8 mouse cellular contexts compared by ENCODE assay signal in genomic region chr10:39659411-39660268, GRCm38 (mm10). TPM values are rescaled to one million over a fixed set of nuclear protein-coding genes. Genes with fewer than 3 reads are reported as not detected.
A peak's percentile ranks its signal among the peaks of the same experiment; 100 is the strongest.
DNase-seq lines count a peak whose midpoint lies in the region; ATAC-seq lines count a peak whose summit lies in the region.

No protein-coding gene starts in this region.

- no peaks in the 10 kb centered on the region for H3K9me3 ChIP-seq in embryonic facial prominence, embryonic 10.5 days
- no peaks in the 10 kb centered on the region for H3K9me3 ChIP-seq in heart, embryonic 11.5 days (replicated peaks; ENCODE audit: control insufficient read depth, low read length)
- H3K9me3 ChIP-seq in kidney, embryonic 14.5 days (ENCODE audit: control insufficient read depth, low read length) = no peaks in the 10 kb centered on the region

- no peak overlapping the region for H3K9ac ChIP-seq in heart, embryonic 11.5 days (ENCODE audit: low read depth, low read length)
- no peak overlapping the region; the same call in 1 of the 2 replicates for H3K9ac ChIP-seq in kidney, embryonic 14.5 days (ENCODE audit: low read depth, low read length)

- H3K4me3 ChIP-seq in embryonic facial prominence, embryonic 10.5 days = peak overlapping the region; percentile 30; the same call in 1 of the 2 replicates
- no peak overlapping the region for H3K4me3 ChIP-seq in heart, embryonic 11.5 days (ENCODE audit: low read depth, low read length)
- H3K4me3 ChIP-seq in kidney, embryonic 14.5 days (ENCODE audit: low read length) = no peak overlapping the region

- 0 out of 2 replicates have a peak overlapping the region, but pooled peaks have one; percentile 23 for H3K4me2 ChIP-seq in heart, embryonic 11.5 days
- peak overlapping the region; percentile 2; the same call in 1 of the 2 replicates for H3K4me2 ChIP-seq in kidney, embryonic 14.5 days (replicated peaks; ENCODE audit: low read depth, low read length)

- H3K27ac ChIP-seq in embryonic facial prominence, embryonic 10.5 days (replicated peaks) = peak overlapping the region; percentile 78
- peak overlapping the region; percentile 91 for H3K27ac ChIP-seq in heart, embryonic 11.5 days (ENCODE audit: low read depth, low read length)
- H3K27ac ChIP-seq in kidney, embryonic 14.5 days (ENCODE audit: low read depth, low read length) = peak overlapping the region; percentile 95

- DNase-seq in layer of hippocampus, adult 9-11 months = peak; percentile 59
- no peak for DNase-seq in layer of hippocampus, adult 9-10 months (ENCODE audit: low spot score)
- DNase-seq in embryonic facial prominence, embryonic 10.5 days (ENCODE audit: low spot score) = peak; percentile 83
- peak; percentile 59 for DNase-seq in lung, postnatal 14 days
- peak; percentile 61 to 69 for DNase-seq in right cerebral cortex, postnatal 10 days (ENCODE audit: low spot score in 2 of 2)
- no peak for DNase-seq in thymus, postnatal 14 days

- WGBS in embryonic facial prominence, embryonic 10.5 days = 8% methylated on average over 11 of the region's 11 CpGs
- WGBS in heart, embryonic 11.5 days (ENCODE audit: insufficient replicate concordance) = 7% methylated on average over 11 of the region's 11 CpGs
- 7% methylated on average over 11 of the region's 11 CpGs for WGBS in kidney, embryonic 14.5 days

- peak; percentile 80 for ATAC-seq in heart, embryonic 11.5 days (replicated peaks; ENCODE audit: insufficient number of reproducible peaks, low FRiP score, low TSS enrichment)
- ATAC-seq in kidney, embryonic 14.5 days (ENCODE audit: low FRiP score, low TSS enrichment) = peak; percentile 93

- H3K27me3 ChIP-seq in embryonic facial prominence, embryonic 10.5 days (replicated peaks; ENCODE audit: low read depth, poor library complexity, severe bottlenecking) = no peaks in the 10 kb centered on the region
- no peaks in the 10 kb centered on the region for H3K27me3 ChIP-seq in heart, embryonic 11.5 days (ENCODE audit: control insufficient read depth, insufficient read depth, low read length)
- H3K27me3 ChIP-seq in kidney, embryonic 14.5 days (ENCODE audit: control insufficient read depth, insufficient read depth, low read length) = no peaks in the 10 kb centered on the region

- H3K36me3 ChIP-seq in embryonic facial prominence, embryonic 10.5 days (replicated peaks) = peaks cover 14% of the 10 kb centered on the region; the same call in 1 of the 2 replicates
- no peaks in the 10 kb centered on the region for H3K36me3 ChIP-seq in heart, embryonic 11.5 days (ENCODE audit: control insufficient read depth, insufficient read depth, low read length)
- H3K36me3 ChIP-seq in kidney, embryonic 14.5 days (ENCODE audit: control insufficient read depth, insufficient read depth, low read length) = 0 out of 2 replicates have a peak, but pooled peaks cover 2% of the 10 kb centered on the region

- peaks cover 64% of the 10 kb centered on the region for H3K4me1 ChIP-seq in embryonic facial prominence, embryonic 10.5 days
- H3K4me1 ChIP-seq in heart, embryonic 11.5 days (ENCODE audit: control insufficient read depth, insufficient read depth, low read length) = peaks cover 36% of the 10 kb centered on the region
- peaks cover 28% of the 10 kb centered on the region for H3K4me1 ChIP-seq in kidney, embryonic 14.5 days (ENCODE audit: control insufficient read depth, insufficient read depth, low read length)

RNA-seq across cellular contexts. Expression of gene Traf3ip2, which starts 46.9 kb away (rescaled TPM):
- polyA plus RNA-seq in embryonic facial prominence, embryonic 10.5 days (2016; fragmentation: Nextera tagmentation; extraction: Ambion mirVana) = 12.9 and 14.8 TPM in 2 replicates
- 11.6 and 12.9 TPM in 2 replicates for polyA plus RNA-seq in heart, embryonic 11.5 days (2014; fragmentation: Nextera tagmentation; extraction: Ambion mirVana)
- polyA plus RNA-seq in kidney, embryonic 14.5 days (2014; fragmentation: Nextera tagmentation; extraction: Ambion mirVana) = 16.6 and 19.6 TPM in 2 replicates

Comparison
In these comparisons a context has a peak if more than half of its experiments do, and no peak if none do; other contexts are left out.
1. DNase-seq: peak in layer of hippocampus, adult 9-11 months (single experiment), embryonic facial prominence, embryonic 10.5 days (single experiment), lung, postnatal 14 days (single experiment) and right cerebral cortex, postnatal 10 days (2 of 2); none in layer of hippocampus, adult 9-10 months (single experiment) and thymus, postnatal 14 days (single experiment).
2. Peak in every context shown above with its lines, with median percentiles within 50 percentile points of each other: H3K27ac ChIP-seq.